Mouse (Mus musculus): ENCODE data around the gene Cyfip2. TPM values are rescaled to one million over a fixed set of nuclear protein-coding genes. Genes with fewer than 3 reads are reported as not detected.

Cyfip2 gene
- 10 to 100 TPM; 35.4 to 39.7 TPM for total RNA-seq (2021)
- long read RNA-seq, experiment 1, full-length matches to known transcripts: 1 of 3 reads
- long read RNA-seq, experiment 1, partial matches to known transcripts: 1 of 3 reads
- long read RNA-seq, experiment 1, other reads (novel, unspliced or antisense): 1 of 3 reads
- long read RNA-seq, experiment 2, full-length matches to known transcripts: 1 of 5 reads
- long read RNA-seq, experiment 2, partial matches to known transcripts: 2 of 5 reads
- long read RNA-seq, experiment 2, other reads (novel, unspliced or antisense): 2 of 5 reads

- DNase-seq: no peak
Observed at GRCm38 (mm10) chr11:46312523-46313035, at the start of gene Cyfip2. TSS of gene Cyfip2 (minus strand) at chr11:46312859.

GRCm38 (mm10) chr11:46360991-46361665, 48.5 kb upstream of the Cyfip2 start:
- DNase-seq: no peak

GRCm38 (mm10) chr11:46358369-46358768, 45.7 kb upstream of the Cyfip2 start:
- DNase-seq: no peak

- DNase-seq: no peak
Observed at GRCm38 (mm10) chr11:46349681-46350410, 37.2 kb upstream of the Cyfip2 start.

- DNase-seq: no peak
Observed at GRCm38 (mm10) chr11:46348416-46348815, 35.8 kb upstream of the Cyfip2 start.

GRCm38 (mm10) chr11:46347756-46348155, 35.1 kb upstream of the Cyfip2 start:
- no peak for DNase-seq

GRCm38 (mm10) chr11:46343886-46344546, 31.4 kb upstream of the Cyfip2 start:
- DNase-seq: no peak

GRCm38 (mm10) chr11:46341960-46342359, 29.3 kb upstream of the Cyfip2 start:
- DNase-seq: no peak

GRCm38 (mm10) chr11:46336020-46336419, 23.4 kb upstream of the Cyfip2 start:
- no peak for DNase-seq

- no peak for DNase-seq
Observed at GRCm38 (mm10) chr11:46332217-46332616, 19.6 kb upstream of the Cyfip2 start.

- DNase-seq: peak; percentile 28
Observed at GRCm38 (mm10) chr11:46326271-46327015, 13.8 kb upstream of the Cyfip2 start.

GRCm38 (mm10) chr11:46321559-46321958, 8.9 kb upstream of the Cyfip2 start:
- DNase-seq: no peak

- DNase-seq: no peak
Observed at GRCm38 (mm10) chr11:46314534-46314933, 1.9 kb upstream of the Cyfip2 start.

GRCm38 (mm10) chr11:46313851-46314250, 1.2 kb upstream of the Cyfip2 start:
- DNase-seq: no peak

- peak; percentile 72 for DNase-seq
Observed at GRCm38 (mm10) chr11:46311703-46312522, 746 bp downstream of the Cyfip2 start.

GRCm38 (mm10) chr11:46311181-46311702, 1.4 kb downstream of the Cyfip2 start:
- DNase-seq: peak; percentile 42

GRCm38 (mm10) chr11:46310647-46311063, 2.0 kb downstream of the Cyfip2 start:
- no peak for DNase-seq

- DNase-seq: no peak
Observed at GRCm38 (mm10) chr11:46309808-46310555, 2.7 kb downstream of the Cyfip2 start.

- DNase-seq: peak; percentile 58
Observed at GRCm38 (mm10) chr11:46309111-46309741, 3.4 kb downstream of the Cyfip2 start.
